Mouse (Mus musculus) megakaryocyte, adult 5-6 weeks (primary cell): Measurements from ENCODE around the gene Tpcn1. TPM values are rescaled to one million over a fixed set of nuclear protein-coding genes. Genes with fewer than 3 reads are reported as not detected.

Experiments
- ATAC-seq: 2 replicates; pipeline ENCODE4 v1.8.0; 2016; ENCODE audit warnings: mild to moderate bottlenecking, inconsistent platforms; ENCODE audit not compliant: poor library complexity, severe bottlenecking
- total RNA-seq, 2 experiments: library from RNA; stranded (forward) in 1 of 2; stranded (reverse) in 1 of 2; fragments of 153-499, 151-499 nt in 1 of 2; fragments of 221-1000, 200-1000 nt in 1 of 2; gene quantifications; 2 replicates each; pipeline versions ENCODE4 v1.2.3 to v1.2.4; 2015 to 2017

Tpcn1 gene
- total RNA-seq, 2 experiments from 2014 or later = 15.8 to 38.3 TPM

DNA sequence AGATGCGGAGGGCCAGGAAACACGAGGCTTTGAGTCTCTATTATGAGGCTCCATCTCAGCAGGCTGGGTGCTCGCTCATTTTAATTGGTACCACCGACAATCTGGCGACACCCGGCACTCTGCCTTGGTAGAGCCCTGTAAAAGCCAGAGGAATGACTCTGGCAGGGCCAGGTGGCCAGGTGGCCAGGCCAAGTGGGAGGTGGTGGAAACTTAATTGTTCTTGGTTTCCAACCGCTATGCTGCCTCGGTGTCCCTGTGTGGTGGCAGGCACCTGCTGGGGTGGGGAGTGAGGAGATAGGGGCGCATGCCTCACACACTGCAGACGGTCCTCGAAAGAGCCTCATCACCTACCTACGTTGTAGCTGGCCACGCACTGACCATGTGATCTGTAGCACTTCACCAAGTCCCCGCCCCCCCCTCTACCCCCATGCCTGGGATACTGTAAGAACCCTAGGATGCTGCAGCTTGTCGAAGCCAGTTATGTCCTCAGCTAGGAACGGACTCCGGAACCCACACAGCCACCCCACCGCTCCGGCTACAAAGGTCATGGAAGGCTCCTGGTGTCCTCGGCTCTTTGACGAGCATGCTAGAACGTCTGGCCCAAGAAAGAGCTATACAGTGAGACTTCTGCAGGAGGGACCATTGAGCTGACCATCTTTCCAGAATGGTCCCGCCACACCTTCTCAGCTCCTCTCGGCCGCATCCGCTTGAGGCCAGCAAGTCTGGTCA is 8.4 kb downstream of the Tpcn1 start:
- no peak for ATAC-seq

DNA sequence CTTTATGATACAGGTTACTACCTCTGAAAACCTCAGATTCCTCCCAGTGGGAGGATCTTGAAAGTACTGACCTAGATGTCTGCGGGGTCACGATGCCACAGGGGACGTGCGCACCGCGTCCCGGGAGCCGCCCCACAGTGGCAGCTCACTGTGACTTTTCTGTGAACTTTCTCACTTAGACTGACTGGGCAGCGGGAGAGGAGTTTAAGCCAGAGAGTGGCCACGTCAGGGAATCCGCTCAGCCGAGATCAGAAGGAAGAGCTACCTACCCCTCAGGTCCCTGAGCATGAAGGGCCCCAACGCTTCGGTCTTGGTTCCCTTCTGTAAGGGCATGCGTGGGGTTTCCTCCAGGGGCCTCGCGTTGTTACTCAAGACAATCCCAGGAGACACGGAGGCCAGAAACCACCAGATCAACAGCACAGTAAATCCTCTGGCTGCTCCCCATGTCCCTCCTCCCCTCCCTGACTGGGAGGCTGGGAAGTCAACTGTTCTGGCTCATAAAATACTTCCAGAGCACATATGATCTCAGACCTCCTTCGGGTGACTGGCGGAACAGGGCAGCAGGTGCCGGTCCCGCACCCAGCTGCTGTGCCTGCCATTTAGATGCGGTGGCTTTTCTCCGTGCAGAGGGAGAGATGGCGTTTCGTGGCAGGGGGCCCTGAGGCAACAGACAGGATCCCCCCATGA is 9.1 kb downstream of the Tpcn1 start:
- peak; percentile 51 for ATAC-seq

DNA sequence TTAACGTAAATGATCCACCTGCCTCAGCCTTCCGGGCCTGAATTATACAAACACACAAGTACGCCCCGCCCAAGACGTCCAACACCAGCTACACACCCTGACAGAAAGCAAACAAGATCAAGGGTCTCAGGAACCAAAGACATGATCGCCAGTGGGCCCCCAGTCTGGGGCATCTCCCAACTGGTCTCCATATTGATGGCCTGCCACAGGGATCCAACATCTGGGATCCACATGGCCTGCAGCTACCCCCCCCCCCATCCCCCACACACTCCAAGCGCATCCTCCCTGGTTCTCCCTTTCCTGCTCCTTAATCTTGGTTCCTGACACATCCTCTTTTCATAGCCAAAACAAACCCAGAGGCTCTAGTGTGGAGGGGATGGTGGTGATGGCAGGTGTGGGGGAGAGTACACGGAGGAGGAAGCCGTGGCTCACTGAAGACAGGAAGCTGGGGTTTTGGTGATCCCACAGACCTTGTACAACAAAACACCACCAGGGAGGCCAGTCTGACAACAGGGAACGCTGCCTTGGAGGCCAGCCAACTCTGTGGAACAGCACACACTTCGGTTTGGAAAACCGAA is 9.9 kb downstream of the Tpcn1 start:
- peak; percentile 71 for ATAC-seq

DNA sequence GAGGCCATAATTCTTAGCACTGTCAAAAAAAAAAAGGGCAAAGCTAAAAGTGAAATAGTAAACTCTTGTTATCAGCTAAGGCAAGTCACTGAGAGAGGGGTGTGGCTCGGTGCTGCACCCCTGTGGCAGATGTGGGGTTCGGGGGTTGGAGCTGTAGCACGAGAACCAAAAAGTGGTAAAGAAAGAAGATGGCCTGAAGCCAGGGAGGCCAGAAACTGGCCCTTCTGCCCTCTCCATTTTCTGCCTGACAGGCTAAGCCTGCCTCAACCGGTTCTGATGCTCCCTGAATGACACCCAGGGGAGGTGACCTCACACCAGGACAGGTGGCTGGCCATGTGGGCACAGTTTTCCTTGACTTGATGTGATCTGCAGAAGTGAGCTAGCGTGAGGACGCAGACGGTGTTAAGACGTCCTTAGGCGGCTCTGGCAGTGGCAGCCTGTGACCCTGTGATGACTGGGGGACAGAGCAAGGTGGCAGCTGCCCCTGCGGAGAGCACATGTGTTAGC is 10.5 kb downstream of the Tpcn1 start:
- ATAC-seq = peak; percentile 25

DNA sequence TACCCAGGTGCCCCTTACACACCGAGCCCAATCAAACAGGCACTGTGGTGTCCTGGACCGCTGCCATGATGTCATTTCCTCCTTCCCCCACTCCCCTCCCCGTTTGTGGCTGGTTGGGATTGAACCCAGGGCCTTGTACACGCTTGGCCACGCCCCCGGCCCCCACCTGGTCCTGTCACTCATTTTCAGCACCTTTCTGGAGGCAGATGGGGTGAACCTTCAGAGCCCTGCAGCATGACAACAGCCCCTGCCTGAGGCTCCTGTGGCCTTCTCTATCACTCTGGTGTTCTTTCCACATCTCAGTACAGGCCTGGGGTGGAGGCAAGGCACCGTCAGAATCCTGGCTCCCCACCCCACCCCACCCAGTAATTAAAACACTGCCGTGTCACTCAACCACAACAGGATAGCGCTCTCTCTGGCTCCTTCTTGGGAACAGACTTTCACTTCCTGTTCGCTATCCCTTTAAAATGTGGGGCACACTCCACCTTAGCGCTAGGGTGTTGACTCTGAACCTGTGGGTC is 11.6 kb downstream of the Tpcn1 start:
- ATAC-seq = peak; percentile 47

DNA sequence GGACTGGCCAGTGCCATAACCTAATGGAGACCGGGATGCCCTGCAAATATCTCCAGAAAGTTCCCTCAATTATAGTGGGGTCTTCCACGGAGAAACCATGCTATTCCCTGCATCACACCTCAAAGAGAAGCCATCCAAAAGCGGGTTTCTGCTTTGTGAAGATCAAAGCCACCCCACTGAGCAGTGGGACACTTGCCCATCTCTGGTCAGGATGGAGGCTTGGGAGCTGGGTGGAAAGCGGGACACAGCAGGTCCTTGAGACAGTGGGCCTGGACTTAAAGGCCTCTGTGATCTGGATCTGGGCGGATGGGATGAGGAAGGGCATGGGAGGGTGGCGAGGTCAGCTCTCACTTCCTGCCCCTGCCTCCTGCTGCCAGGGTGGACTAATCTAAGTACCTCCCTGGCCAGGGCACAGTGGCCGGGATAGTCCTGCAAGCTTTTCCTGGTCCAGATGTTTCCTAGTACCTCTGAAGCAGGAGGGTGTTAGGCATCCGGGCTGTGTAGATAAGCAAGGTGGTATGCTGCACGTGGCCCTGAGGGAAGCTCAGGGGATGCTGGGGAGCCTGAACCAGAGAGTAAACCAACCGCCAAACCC is 13.9 kb downstream of the Tpcn1 start:
- ATAC-seq = no peak

DNA sequence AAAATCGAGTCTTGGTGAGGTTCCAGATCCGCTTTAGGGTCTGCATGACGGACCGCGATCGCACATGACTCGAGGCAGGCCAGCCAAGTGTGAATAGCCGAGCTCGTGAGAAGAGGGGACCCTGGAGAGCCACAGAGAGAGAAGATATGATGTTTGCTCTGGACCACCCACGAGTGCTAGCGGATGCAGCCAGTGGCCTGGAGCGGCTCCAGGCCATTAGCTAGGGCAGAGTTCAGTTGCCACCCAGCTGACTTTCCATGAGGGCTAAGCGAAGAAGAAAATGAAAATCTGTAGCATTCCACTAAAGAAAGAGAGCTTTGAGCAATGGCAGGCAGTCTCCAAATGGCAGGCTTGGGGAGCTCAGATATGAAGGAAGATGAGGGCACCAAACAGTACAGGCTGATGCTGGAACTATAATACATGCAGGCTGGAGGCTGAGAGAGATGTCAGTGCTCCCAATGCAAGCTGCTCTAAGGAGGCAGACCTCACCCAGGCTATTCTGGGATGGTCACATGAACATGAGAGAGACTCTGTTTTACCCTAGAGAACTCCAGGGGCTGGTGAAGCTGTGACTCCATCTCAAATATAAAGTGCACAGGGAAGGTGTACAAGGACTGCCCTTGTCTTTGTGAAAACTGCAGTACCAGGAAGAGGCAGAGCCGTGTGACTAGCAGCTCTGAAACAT is 17.3 kb downstream of the Tpcn1 start:
- ATAC-seq = no peak

DNA sequence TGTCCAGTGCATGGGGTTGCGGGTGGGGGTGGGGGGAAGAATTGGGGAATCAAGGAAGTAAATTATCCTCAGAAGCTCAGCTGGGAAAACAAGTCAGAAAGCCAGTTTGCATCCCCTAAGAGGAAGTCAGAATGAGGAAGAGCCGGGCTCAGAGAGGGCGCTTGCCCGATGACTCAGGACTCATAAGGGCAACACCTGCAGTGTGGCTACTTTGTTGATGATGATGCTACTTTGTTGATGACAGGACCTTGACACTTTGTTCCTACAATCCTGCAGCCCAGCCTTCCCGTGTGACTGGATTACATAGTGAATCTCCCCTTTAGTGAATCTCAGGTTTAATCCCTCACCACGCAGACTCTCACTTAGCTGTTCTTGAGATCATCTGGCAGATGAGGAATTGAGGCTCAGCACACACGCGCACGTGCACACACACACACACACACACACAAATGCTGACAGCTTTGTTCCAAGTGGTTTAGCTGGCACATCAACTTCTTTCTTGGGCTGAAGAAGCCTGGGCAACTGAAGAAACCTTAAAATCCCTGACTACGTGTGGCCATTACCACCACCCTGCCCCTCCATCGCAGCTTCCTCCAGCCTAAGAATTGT is 18.1 kb downstream of the Tpcn1 start:
- ATAC-seq = peak; percentile 96

DNA sequence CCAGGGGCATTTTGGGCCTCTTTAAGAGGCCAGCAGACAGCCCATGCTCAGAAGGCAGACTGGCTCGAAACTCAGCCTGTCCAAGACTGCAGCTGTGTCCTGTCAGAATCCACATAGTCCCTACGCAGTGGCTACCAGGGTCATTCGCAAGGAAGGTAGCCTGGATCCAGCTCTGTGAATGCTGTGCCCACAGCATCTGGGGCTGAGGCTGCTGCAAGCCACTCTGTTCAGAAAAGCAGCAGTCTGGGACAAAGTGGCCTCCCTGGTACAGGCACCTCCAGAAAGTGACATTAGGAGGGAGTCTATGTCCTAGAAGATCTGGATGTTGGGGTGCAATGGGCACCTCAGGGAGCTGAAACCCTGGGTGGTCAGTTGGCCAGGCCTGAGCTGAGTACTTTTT is 18.7 kb downstream of the Tpcn1 start:
- no peak for ATAC-seq

DNA sequence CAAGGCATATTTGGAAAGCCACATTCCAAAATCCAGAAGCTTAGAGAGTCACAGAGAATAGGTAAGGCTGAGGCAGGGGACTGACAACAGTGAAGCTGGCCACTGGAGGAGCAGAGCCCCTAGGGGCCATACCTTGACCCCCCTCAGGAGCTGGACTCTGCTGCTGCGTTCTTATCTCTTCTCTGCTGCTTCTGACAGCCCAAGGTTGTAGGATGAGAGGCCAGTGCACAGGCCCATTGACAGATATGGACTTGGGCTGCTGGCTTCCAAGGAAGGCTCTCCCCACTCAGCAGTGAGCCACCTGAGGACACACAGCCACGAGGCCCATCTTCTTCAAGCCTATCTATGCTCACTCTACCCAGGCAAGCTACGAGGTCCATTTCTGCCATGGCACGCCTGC is 19.5 kb downstream of the Tpcn1 start:
- no peak for ATAC-seq

DNA sequence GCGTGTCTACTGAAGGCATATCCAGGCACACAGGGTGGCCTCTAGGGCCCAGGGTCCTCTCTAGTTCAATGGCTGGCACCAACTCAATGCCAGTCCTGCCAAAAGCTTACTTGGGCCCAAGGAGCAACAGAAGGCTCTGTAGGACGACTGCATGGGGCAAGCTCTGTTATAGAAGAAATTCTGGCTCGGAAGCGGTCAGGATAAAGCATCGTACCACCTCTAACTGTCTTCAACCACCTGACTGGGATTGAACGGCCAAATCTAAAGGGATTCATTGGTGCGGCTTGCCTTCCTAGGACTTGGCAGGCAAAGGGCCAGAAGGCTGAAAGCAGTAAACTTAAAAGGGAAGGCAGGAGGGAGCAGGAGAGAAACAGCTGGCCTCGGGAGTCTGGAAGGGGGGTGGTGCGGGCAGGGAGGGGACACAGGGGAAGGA is 20.1 kb downstream of the Tpcn1 start:
- ATAC-seq = no peak

DNA sequence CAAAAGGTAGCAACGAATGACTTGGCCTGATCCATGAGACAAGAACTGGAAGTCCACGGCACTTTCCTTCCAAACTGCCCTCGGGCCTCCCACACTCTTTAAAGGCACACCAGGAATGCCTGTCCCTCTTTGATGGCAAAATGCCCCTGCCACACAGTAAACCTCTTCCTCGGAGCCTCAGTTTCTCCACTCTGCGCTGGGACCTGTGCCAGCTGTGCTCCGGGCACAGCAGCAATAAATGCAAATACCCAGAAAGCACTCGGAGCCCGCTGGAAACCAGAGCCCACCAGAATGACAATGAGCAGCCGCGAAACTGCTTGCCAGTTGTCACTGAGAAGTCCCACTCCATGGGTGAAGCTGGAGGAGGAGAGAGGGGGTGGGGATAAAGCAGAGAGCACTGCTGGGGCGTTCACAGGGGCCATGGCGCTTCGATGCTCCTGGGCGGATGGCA is 20.7 kb downstream of the Tpcn1 start:
- ATAC-seq = no peak

DNA sequence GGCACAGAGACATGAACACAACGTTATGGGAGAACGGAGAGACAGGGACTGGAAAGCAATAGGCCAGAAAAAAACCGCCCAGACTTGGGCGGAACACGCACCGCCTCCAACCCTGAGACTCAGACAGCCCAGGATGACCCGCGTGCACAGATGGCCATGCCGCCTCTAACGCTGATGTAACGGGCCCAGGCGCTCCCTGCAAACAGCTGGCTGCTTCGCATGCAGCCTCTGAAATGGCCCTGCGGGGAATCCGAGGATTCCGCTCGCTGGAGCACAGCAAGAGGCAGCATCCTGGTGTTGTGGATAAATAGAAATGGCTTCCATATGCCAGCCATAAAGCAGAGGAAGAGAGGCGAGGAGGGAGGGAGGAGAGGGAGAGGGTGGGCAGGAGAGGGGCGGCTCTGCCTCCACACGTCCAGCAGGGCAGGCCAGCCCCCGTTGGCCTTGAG is 21.2 kb downstream of the Tpcn1 start:
- ATAC-seq = no peak

DNA sequence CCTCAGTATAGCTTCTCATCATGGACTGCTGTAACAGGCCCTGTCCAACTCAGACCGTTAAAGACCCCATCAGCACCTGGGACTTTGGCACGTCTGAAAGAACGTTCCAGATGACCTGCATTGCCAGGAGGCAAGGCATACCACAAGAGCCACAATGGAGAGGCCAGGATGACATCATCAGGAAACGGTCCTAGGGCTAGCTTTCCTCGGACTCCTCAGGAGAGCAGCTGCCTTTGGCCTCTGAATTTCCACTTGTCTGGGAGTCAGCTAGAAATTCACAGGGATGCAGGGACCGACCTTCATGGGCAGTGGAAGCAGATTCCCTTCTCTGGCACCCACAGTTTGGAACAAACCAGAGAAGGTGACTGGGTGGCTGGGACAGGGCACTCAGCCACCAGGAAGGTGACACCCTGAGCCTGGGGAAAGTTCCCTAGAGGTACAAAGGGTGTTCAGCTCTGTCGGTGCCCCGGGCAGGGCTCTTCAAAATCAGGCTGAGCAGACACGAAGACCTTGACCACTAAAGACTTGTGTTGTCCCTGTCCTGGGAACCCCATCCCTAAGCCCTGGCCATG is 21.7 kb downstream of the Tpcn1 start:
- no peak for ATAC-seq

DNA sequence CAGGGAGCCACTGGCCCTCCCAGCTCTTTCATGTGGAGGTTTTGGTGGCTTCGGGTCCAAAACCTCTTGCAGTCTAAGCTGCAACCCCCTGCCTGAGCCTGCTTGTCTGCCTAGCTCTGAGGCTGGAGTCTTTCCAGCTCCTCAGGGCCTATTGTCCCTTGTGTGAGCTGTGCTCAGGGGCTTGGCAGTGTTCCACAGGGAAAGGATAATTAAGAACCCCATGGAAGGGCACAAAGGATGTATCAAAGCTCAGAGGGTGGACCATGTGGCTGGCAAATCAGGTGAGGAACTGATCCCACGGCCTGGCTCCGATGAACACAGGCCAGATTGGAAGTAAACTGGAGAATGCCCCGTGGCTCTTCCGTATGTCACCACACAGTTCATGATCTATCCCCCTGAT is 22.4 kb downstream of the Tpcn1 start:
- ATAC-seq = no peak

DNA sequence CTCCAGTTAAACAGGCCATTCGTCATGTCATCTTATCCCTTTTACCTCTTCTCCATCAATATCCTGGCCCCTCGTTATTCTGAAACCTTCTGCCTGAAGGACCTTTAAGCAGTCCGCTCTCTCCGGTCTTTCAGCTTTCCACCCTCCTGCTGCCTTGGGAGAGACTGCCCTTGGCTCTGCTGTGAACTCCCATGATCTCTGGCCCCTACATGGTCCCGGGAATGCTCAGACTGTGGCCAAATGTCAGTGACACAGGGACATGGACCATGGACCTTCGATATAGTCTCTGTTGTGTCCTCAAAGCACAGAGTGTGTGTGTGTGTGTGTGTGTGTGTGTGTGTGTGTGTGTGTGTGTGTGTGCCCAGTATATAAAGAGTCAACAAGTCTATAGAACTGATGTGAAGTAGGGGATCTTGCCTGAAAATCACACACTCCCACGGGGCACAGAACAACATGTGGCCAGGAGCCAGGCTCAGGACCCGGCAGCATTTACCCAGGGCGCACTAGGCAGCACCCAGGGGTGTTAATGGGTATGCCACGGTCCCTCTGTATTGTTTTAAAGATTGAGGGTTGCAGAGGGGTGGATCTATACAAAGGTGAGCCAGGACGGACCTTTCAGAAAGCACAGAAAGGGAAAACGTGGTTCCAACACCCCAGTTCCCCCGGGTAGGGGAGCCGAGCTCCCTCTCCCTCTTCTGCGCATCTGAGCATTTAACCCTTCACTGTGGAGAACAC is 23.1 kb downstream of the Tpcn1 start:
- no peak for ATAC-seq

DNA sequence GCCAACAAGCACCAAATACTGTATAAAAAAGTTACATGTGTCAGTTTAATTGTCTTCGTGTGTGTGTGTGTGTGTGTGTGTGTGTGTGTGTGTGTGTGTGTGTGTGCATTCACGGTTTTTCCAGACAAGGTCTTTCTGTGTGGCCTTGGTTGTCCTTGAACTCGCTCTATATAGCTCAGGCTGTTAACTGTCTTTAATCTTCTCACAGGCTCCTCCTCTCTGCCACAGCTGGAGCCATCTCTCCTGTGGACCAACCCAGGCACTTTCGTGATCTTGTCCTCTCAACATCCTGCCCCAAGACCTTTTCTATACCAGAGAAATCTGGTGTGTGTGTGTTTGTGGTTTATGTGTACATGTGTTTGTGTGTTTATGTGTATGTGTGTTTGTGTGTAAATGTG is 24.6 kb downstream of the Tpcn1 start:
- no peak for ATAC-seq

DNA sequence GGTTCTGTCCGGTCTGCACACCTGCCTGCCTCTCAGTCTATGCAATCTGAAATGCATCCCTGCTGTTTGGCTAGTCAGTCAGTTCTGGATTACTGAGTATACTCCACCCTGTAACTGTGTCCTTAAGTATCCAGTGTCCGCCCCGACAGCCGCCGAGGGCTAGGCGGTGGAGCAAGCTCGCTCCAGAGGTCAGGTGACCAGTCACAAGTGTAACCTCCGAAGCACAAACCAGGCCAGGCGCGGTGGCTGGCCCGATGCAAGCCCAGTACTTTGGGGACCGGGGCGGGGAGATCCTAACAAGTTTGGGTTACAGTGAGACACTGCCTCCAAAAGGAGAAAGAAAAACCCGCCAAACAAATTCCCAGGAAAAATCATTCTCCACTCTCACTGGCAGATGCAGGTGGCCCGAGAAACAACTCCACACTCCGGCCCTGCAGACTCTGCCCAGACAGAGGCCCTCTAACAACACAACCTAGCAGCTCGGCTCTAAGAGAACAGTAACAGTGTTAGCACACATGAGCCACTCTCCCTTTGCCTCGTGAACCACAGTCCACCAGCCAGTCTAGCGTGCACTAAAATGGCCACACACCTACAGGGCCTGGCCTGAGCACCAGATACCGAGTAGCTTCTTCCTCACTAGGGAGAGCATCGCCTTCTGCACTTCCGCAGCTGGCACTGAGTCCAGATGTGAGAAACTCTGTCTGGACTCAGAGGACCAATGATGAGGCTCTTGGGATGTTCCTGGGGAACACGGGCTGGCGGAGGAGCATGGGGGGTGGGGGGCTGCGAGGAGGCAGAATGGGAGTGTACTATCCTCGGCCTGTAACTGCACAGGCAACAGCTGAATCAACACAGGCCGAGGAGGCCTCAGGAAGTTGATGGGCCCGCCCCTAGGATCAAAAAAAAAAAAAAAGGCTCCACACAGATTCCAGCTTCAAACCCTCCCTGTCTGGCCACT is 25.2 kb downstream of the Tpcn1 start:
- ATAC-seq = no peak
